Mouse (Mus musculus): Measurements from ENCODE around the gene Rdh16f1.
"Not testable (repeated sequence)": the region's sequence is repeated elsewhere in the genome, so short reads cannot be mapped to it uniquely, and the experiment has no call there.

Gene Rdh16f1

GRCm38 (mm10) chr10:127829121-127829520 is 69.5 kb downstream of the Rdh16f1 start:
- DNase-seq (ENCODE audit: low spot score in 2 of 2): no peak

- not testable (repeated sequence) for DNase-seq (ENCODE audit: low spot score in 2 of 2)
Measured at GRCm38 (mm10) chr10:127834186-127834585, 74.6 kb downstream of the Rdh16f1 start.

DNA sequence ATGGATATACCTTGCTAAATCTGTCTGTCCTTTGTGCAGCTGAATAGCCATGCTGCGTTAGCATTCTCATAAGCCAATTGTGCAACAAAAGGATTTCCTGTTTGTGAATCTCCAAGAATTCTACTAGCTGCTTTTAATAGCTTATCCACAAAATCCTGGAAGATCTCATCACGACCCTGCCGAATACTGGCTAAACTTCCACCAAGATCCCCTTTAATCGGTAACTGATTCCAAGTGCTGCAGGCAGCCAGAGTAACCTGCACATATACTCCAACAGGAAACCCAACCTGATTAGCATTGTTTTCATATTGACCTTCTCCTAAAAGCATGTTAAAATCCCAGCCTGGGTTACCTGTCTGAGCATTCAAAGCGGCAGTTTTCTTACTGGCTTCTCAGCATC is 75.7 kb downstream of the Rdh16f1 start:
- no peak for DNase-seq (ENCODE audit: low spot score in 2 of 2)

DNA sequence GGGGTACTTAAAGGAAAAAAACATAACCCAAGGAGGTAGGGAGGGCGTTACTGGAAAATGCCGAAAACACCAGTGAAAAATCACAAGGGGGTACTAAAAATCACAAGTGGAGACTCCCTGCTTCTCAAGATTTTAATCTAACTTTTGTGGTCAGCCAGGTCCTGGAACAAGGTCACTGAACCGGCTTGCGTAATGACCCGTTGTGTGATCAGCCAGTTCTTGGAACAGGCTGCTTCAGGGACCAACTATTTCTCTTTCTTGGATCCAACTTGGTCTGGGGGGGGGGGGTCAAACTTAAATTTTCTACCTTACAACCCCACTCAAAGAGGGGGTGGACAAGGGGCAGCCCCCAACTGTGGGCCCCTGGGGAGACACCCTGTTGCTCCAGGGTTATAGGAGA is 78.2 kb downstream of the Rdh16f1 start:
- DNase-seq (ENCODE audit: low spot score in 2 of 2): not testable (repeated sequence)

DNA sequence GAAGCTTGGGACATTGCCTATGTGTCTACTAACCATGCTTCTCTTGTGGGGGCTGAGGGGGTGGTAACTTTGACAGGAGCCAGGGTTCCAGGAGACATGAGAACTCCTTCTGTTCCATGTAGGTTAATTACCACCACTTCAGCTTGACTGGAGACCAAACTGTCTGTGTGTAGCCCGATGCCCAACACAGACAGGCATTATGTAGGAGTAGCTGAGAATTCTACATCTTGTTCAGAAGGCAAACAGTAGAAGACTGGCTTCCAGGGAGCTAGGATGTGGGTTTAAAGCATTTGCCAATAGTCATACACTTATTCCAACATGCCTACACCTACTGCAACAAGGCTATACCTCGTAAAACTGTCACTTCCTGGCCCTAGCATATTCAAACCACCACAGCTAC is 79.0 kb downstream of the Rdh16f1 start:
- peak; percentile 5 to 18 for DNase-seq (ENCODE audit: low spot score in 2 of 2)

- DNase-seq (ENCODE audit: low spot score in 2 of 2): no peak
Measured at GRCm38 (mm10) chr10:127840776-127841175, 81.2 kb downstream of the Rdh16f1 start.

Data from left cerebral cortex, adult 9 months (tissue).